Mouse (Mus musculus): ENCODE data around the gene Ubald2. TPM values are rescaled to one million over a fixed set of nuclear protein-coding genes. Genes with fewer than 3 reads are reported as not detected.
"Not testable (repeated sequence)": the region's sequence is repeated elsewhere in the genome, so short reads cannot be mapped to it uniquely, and the experiment has no call there.

Ubald2 gene
- polyA plus RNA-seq, 1 experiment from 2014 or later = 59.6 TPM

- 85% methylated on average over 8 of the region's 8 CpGs for WGBS
- no peak overlapping the region for H3K4me3 ChIP-seq (replicated peaks)
- peaks cover 4% of the 10 kb centered on the region; the same call in 1 of the 2 replicates for H3K27me3 ChIP-seq
- no peak overlapping the region for H3K4me2 ChIP-seq
- H3K9ac ChIP-seq = no peak overlapping the region
- no peaks in the 10 kb centered on the region for H3K36me3 ChIP-seq (replicated peaks)
- H3K4me1 ChIP-seq = no peaks in the 10 kb centered on the region
- no peak for ATAC-seq (ENCODE audit: low FRiP score)
- H3K27ac ChIP-seq = no peak overlapping the region
- no peaks in the 10 kb centered on the region for H3K9me3 ChIP-seq
These were observed 22.3 kb downstream of the Ubald2 start for GRCm38 (mm10) chr11:116456234-116456633.

GRCm38 (mm10) chr11:116459786-116460185 is 25.9 kb downstream of the Ubald2 start:
- Histone ChIP-seq H3K4me2 (no peak overlapping the region), H3K4me3 (replicated peaks) (no peak overlapping the region), H3K9me3 (no peaks in the 10 kb centered on the region), H3K4me1 (no peaks in the 10 kb centered on the region), H3K27ac (no peak overlapping the region), H3K27me3 (peaks cover 4% of the 10 kb centered on the region; the same call in 1 of the 2 replicates), H3K9ac (no peak overlapping the region), H3K36me3 (replicated peaks) (no peaks in the 10 kb centered on the region)
- ATAC-seq (ENCODE audit: low FRiP score) = no peak
- 59% methylated on average over 4 of the region's 4 CpGs for WGBS

- H3K4me1 ChIP-seq = no peaks in the 10 kb centered on the region
- H3K36me3 ChIP-seq (replicated peaks) = no peaks in the 10 kb centered on the region
- H3K27ac ChIP-seq = no peak overlapping the region
- no peaks in the 10 kb centered on the region for H3K9me3 ChIP-seq
- H3K9ac ChIP-seq = no peak overlapping the region
- no peak overlapping the region for H3K4me2 ChIP-seq
- no peak overlapping the region for H3K4me3 ChIP-seq (replicated peaks)
- H3K27me3 ChIP-seq = no peaks in the 10 kb centered on the region
- no peak for ATAC-seq (ENCODE audit: low FRiP score)
- WGBS = 61% methylated on average over 5 of the region's 5 CpGs
These were observed 29.4 kb downstream of the Ubald2 start for GRCm38 (mm10) chr11:116463338-116463737.

GRCm38 (mm10) chr11:116463833-116464232 is 29.9 kb downstream of the Ubald2 start:
- no peak overlapping the region for H3K27ac ChIP-seq
- no peak overlapping the region for H3K4me2 ChIP-seq
- peak; percentile 57; the same call in 1 of the 2 replicates for ATAC-seq (ENCODE audit: low FRiP score)

GRCm38 (mm10) chr11:116466141-116466540 is 32.2 kb downstream of the Ubald2 start, which contains the start of gene Qrich2:
TSS of gene Qrich2 (minus strand) at chr11:116466241.
- no peak within 1 kb of the TSS for H3K4me2 ChIP-seq
- no peak within 1 kb of the TSS for H3K4me3 ChIP-seq (replicated peaks)
- H3K27ac ChIP-seq = no peak within 1 kb of the TSS
- 77% methylated on average over 20 of the region's 20 CpGs for WGBS
- ATAC-seq (ENCODE audit: low FRiP score) = no peak
- H3K36me3 ChIP-seq (replicated peaks) = peaks cover 20% of the 10 kb centered on the region
- H3K4me1 ChIP-seq = no peaks in the 10 kb centered on the region
- H3K9ac ChIP-seq = no peak within 1 kb of the TSS
- H3K27me3 ChIP-seq = no peaks in the 10 kb centered on the region
- H3K9me3 ChIP-seq = no peaks in the 10 kb centered on the region

More at GRCm38 (mm10) chr11:116463833-116464232, 29.9 kb downstream of the Ubald2 start:
- H3K9ac ChIP-seq = no peak overlapping the region
- no peaks in the 10 kb centered on the region for H3K36me3 ChIP-seq (replicated peaks)
- WGBS = 22% methylated on average over 2 of the region's 2 CpGs
- H3K4me3 ChIP-seq (replicated peaks) = no peak overlapping the region
- no peaks in the 10 kb centered on the region for H3K4me1 ChIP-seq
- no peaks in the 10 kb centered on the region for H3K9me3 ChIP-seq
- no peaks in the 10 kb centered on the region for H3K27me3 ChIP-seq

- H3K36me3 ChIP-seq (replicated peaks) = peaks cover 42% of the 10 kb centered on the region
- not testable (repeated sequence) for H3K27me3 ChIP-seq; H3K4me3 ChIP-seq (replicated peaks); H3K4me2 ChIP-seq; H3K4me1 ChIP-seq; H3K27ac ChIP-seq; H3K9me3 ChIP-seq; ATAC-seq (ENCODE audit: low FRiP score); H3K9ac ChIP-seq
- WGBS = 84% methylated on average over 3 of the region's 3 CpGs
These were observed 34.4 kb downstream of the Ubald2 start for GRCm38 (mm10) chr11:116468338-116468737.

GRCm38 (mm10) chr11:116470249-116470648 is 36.4 kb downstream of the Ubald2 start:
- Histone ChIP-seq H3K36me3 (replicated peaks) (peaks cover 59% of the 10 kb centered on the region), H3K4me3 (replicated peaks) (no peak overlapping the region), H3K27ac (no peak overlapping the region), H3K27me3 (no peaks in the 10 kb centered on the region), H3K4me1 (no peaks in the 10 kb centered on the region), H3K9ac (no peak overlapping the region), H3K9me3 (no peaks in the 10 kb centered on the region), H3K4me2 (no peak overlapping the region)
- WGBS = 79% methylated on average over 3 of the region's 3 CpGs
- ATAC-seq (ENCODE audit: low FRiP score) = no peak

- Histone ChIP-seq H3K4me3 (replicated peaks) (no peak overlapping the region), H3K4me1 (no peaks in the 10 kb centered on the region), H3K9me3 (no peaks in the 10 kb centered on the region), H3K36me3 (replicated peaks) (peaks cover 66% of the 10 kb centered on the region), H3K4me2 (no peak overlapping the region), H3K9ac (no peak overlapping the region), H3K27me3 (no peaks in the 10 kb centered on the region), H3K27ac (no peak overlapping the region)
- ATAC-seq (ENCODE audit: low FRiP score) = no peak
- 93% methylated on average over 4 of the region's 4 CpGs for WGBS
These were observed 37.0 kb downstream of the Ubald2 start for GRCm38 (mm10) chr11:116470896-116471295.

- H3K9me3 ChIP-seq = no peaks in the 10 kb centered on the region
- no peak overlapping the region for H3K27ac ChIP-seq
- no peak overlapping the region for H3K4me2 ChIP-seq
- no peaks in the 10 kb centered on the region for H3K27me3 ChIP-seq
- H3K4me3 ChIP-seq (replicated peaks) = no peak overlapping the region
- no peaks in the 10 kb centered on the region for H3K4me1 ChIP-seq
- no peak overlapping the region for H3K9ac ChIP-seq
- ATAC-seq (ENCODE audit: low FRiP score) = no peak
- WGBS = 84% methylated on average over 4 of the region's 4 CpGs
- H3K36me3 ChIP-seq (replicated peaks) = peaks cover 79% of the 10 kb centered on the region
These were observed 38.4 kb downstream of the Ubald2 start for GRCm38 (mm10) chr11:116472275-116472674.

- Histone ChIP-seq H3K27ac (no peak overlapping the region), H3K9ac (no peak overlapping the region), H3K4me1 (peaks cover 4% of the 10 kb centered on the region; the same call in 1 of the 2 replicates), H3K4me3 (replicated peaks) (no peak overlapping the region), H3K4me2 (no peak overlapping the region), H3K9me3 (no peaks in the 10 kb centered on the region), H3K36me3 (replicated peaks) (peaks cover 98% of the 10 kb centered on the region), H3K27me3 (no peaks in the 10 kb centered on the region)
- WGBS = 89% methylated on average over 10 of the region's 10 CpGs
- ATAC-seq (ENCODE audit: low FRiP score) = no peak
These were observed 42.1 kb downstream of the Ubald2 start for GRCm38 (mm10) chr11:116476041-116476440.

GRCm38 (mm10) chr11:116476696-116477095 is 42.8 kb downstream of the Ubald2 start:
- Histone ChIP-seq H3K36me3 (replicated peaks) (peaks cover 98% of the 10 kb centered on the region), H3K4me2 (no peak overlapping the region), H3K9ac (no peak overlapping the region), H3K27ac (no peak overlapping the region), H3K4me1 (peaks cover 4% of the 10 kb centered on the region; the same call in 1 of the 2 replicates), H3K9me3 (no peaks in the 10 kb centered on the region), H3K4me3 (replicated peaks) (no peak overlapping the region), H3K27me3 (no peaks in the 10 kb centered on the region)
- 92% methylated on average over 6 of the region's 6 CpGs for WGBS
- no peak for ATAC-seq (ENCODE audit: low FRiP score)

GRCm38 (mm10) chr11:116477160-116477759 is 43.4 kb downstream of the Ubald2 start:
- 89% methylated on average over 15 of the region's 15 CpGs for WGBS
- peaks cover 98% of the 10 kb centered on the region for H3K36me3 ChIP-seq (replicated peaks)

GRCm38 (mm10) chr11:116478978-116479377 is 45.1 kb downstream of the Ubald2 start:
- ATAC-seq (ENCODE audit: low FRiP score) = no peak
- no peak overlapping the region for H3K27ac ChIP-seq
- WGBS = 86% methylated on average over 7 of the region's 7 CpGs
- no peaks in the 10 kb centered on the region for H3K27me3 ChIP-seq
- H3K36me3 ChIP-seq (replicated peaks) = peaks cover 95% of the 10 kb centered on the region
- no peak overlapping the region; the same call in 1 of the 2 replicates for H3K9ac ChIP-seq
- no peak overlapping the region for H3K4me3 ChIP-seq (replicated peaks)
- H3K4me1 ChIP-seq = peaks cover 4% of the 10 kb centered on the region; the same call in 1 of the 2 replicates
- H3K4me2 ChIP-seq = no peak overlapping the region
- H3K9me3 ChIP-seq = no peaks in the 10 kb centered on the region

More at GRCm38 (mm10) chr11:116477160-116477759, 43.4 kb downstream of the Ubald2 start:
- no peak overlapping the region for H3K27ac ChIP-seq
- H3K9ac ChIP-seq = no peak overlapping the region
- H3K4me1 ChIP-seq = peaks cover 4% of the 10 kb centered on the region; the same call in 1 of the 2 replicates
- H3K27me3 ChIP-seq = no peaks in the 10 kb centered on the region
- no peak overlapping the region for H3K4me2 ChIP-seq
- no peak overlapping the region for H3K4me3 ChIP-seq (replicated peaks)
- no peak for ATAC-seq (ENCODE audit: low FRiP score)
- no peaks in the 10 kb centered on the region for H3K9me3 ChIP-seq

All from forebrain, embryonic 12.5 days (tissue).